Mouse (Mus musculus): ENCODE measurements around the gene Kcnma1.

DNA sequence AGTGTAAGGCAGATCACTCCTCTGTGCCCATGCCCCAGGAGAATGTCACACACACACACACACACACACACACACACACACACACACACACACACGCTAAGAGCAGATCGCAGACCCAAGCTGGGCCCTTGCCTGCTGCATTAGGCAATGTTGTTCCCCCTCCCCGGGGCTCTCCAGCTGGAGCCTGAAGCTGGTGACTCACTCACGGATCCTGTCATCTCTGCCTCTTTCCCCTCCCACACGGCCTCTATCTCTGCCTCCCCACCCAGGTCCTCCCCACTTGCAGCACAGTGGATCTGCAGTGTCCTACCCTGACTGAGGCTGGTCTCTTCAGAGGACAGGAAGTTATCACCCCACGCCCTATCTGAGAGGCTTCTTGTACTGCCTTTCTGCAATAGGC is 128.8 kb downstream of the Kcnma1 start:
- no peak for TF ChIP-seq CTCF (IDR thresholded peaks at IDR 0.05; ENCODE audit: insufficient read depth, low read depth, low read length)
- TF ChIP-seq POLR2A (IDR thresholded peaks at IDR 0.05; ENCODE audit: insufficient read depth, low read depth, low read length) = no peak

Measured in olfactory bulb, adult 2 months (tissue).